Mouse (Mus musculus) limb, embryonic 15.5 days (tissue): ENCODE results near the gene Fastkd3. TPM values are rescaled to one million over a fixed set of nuclear protein-coding genes. Genes with fewer than 3 reads are reported as not detected.
"Not testable (repeated sequence)": the region's sequence is repeated elsewhere in the genome, so short reads cannot be mapped to it uniquely, and the experiment has no call there.

Experiments
- ATAC-seq: fragments of 200-750 bp; cut with Nextera tagmentation; 2 replicates; pipeline ENCODE4 v1.8.0; 2017; ENCODE audit warnings: low read depth, moderate TSS enrichment; ENCODE audit not compliant: insufficient number of reproducible peaks, low FRiP score, low TSS enrichment
- H3K27ac ChIP-seq: fragments of 300-500 bp; sonication (generic); 2 replicates; pipeline ENCODE4 v1.5.1; 2015; ENCODE audit warnings: moderate library complexity, mild to moderate bottlenecking, inconsistent platforms
- H3K27me3 ChIP-seq: fragments of 300-500 bp; sonication (generic); 2 replicates; pipeline ENCODE4 v1.6.1; 2015; ENCODE audit warnings: inconsistent platforms
- H3K36me3 ChIP-seq: fragments of 300-500 bp; sonication (generic); 2 replicates; pipeline ENCODE4 v1.6.1; 2015; ENCODE audit warnings: inconsistent platforms
- H3K4me1 ChIP-seq: fragments of 300-500 bp; sonication (generic); 2 replicates; pipeline ENCODE4 v1.6.1; 2015; ENCODE audit warnings: inconsistent platforms
- H3K4me2 ChIP-seq: fragments of 300-500 bp; sonication (generic); 2 replicates; pipeline ENCODE4 v1.6.1; 2015; ENCODE audit warnings: mild to moderate bottlenecking, inconsistent platforms
- H3K4me3 ChIP-seq: fragments of 300-500 bp; sonication (generic); 2 replicates; pipeline ENCODE4 v1.5.1; 2015; ENCODE audit warnings: mild to moderate bottlenecking, inconsistent platforms
- H3K9ac ChIP-seq: fragments of 300-500 bp; sonication (generic); 2 replicates; pipeline ENCODE4 v1.6.1; 2015; ENCODE audit warnings: inconsistent platforms
- H3K9me3 ChIP-seq: fragments of 300-500 bp; sonication (generic); 2 replicates; pipeline ENCODE4 v1.6.1; 2016; ENCODE audit warnings: inconsistent platforms
- WGBS: fragments of 180-500 bp; shearing (Covaris S2); methylation state at CpG from one replicate; pipeline ENCODE4 v1.1.7; 2015; 5-methylcytosine and 5-hydroxymethylcytosine counted together
- polyA plus RNA-seq: library from polyadenylated mRNA; unstranded; fragments of >200 nt; fragmentation: Nextera tagmentation; extraction: Ambion mirVana; gene quantifications from 2 replicates; pipeline ENCODE4 v1.2.1, GENCODE M21; 2015

The Fastkd3 gene
- polyA plus RNA-seq: 30.1 and 32.2 TPM in 2 replicates

- H3K27ac ChIP-seq: peak within 1 kb of the TSS; percentile 91
- peak within 1 kb of the TSS; percentile 61 for H3K4me2 ChIP-seq
- no peaks in the 10 kb centered on the region for H3K27me3 ChIP-seq
- H3K4me3 ChIP-seq: peak within 1 kb of the TSS; percentile 94
- peak; percentile 97 for ATAC-seq
- under 1% methylated on average over 81 of the region's 81 CpGs for WGBS
- H3K9ac ChIP-seq: peak within 1 kb of the TSS; percentile 85
- H3K4me1 ChIP-seq: peaks cover 20% of the 10 kb centered on the region; the same call in 1 of the 2 replicates
- peaks cover 49% of the 10 kb centered on the region for H3K36me3 ChIP-seq
- H3K9me3 ChIP-seq: no peaks in the 10 kb centered on the region
These were observed at the start of gene Fastkd3, which contains the start of gene Mtrr for GRCm38 (mm10) chr13:68581747-68582516. Fastkd3 (plus strand) TSS chr13:68582234. Mtrr (minus strand) TSS chr13:68582149.

- WGBS: 19% methylated on average over 6 of the region's 6 CpGs
These were observed 28.6 kb upstream of the Fastkd3 start for GRCm38 (mm10) chr13:68553391-68553790.

GRCm38 (mm10) chr13:68568110-68568509 lies 13.9 kb upstream of the Fastkd3 start:
- H3K27me3 ChIP-seq: no peaks in the 10 kb centered on the region

More at GRCm38 (mm10) chr13:68553391-68553790, 28.6 kb upstream of the Fastkd3 start:
- not testable (repeated sequence) for H3K4me3 ChIP-seq, H3K36me3 ChIP-seq, ATAC-seq, H3K9ac ChIP-seq, H3K27me3 ChIP-seq, H3K9me3 ChIP-seq, H3K27ac ChIP-seq, H3K4me1 ChIP-seq, H3K4me2 ChIP-seq

GRCm38 (mm10) chr13:68568548-68568947 lies 13.5 kb upstream of the Fastkd3 start:
- 92% methylated on average over 11 of the region's 11 CpGs for WGBS
- no peak for ATAC-seq

More at GRCm38 (mm10) chr13:68568110-68568509, 13.9 kb upstream of the Fastkd3 start:
- Histone ChIP-seq H3K36me3 (peaks cover 73% of the 10 kb centered on the region), H3K9ac (no peak overlapping the region), H3K9me3 (no peaks in the 10 kb centered on the region), H3K4me1 (peaks cover 6% of the 10 kb centered on the region; the same call in 1 of the 2 replicates), H3K4me2 (no peak overlapping the region), H3K4me3 (no peak overlapping the region), H3K27ac (no peak overlapping the region)
- WGBS: 92% methylated on average over 9 of the region's 9 CpGs
- ATAC-seq: no peak

GRCm38 (mm10) chr13:68569589-68570336 lies 12.3 kb upstream of the Fastkd3 start:
- H3K36me3 ChIP-seq: peaks cover 59% of the 10 kb centered on the region
- peaks cover 15% of the 10 kb centered on the region; the same call in 1 of the 2 replicates for H3K4me1 ChIP-seq
- H3K4me2 ChIP-seq: no peak overlapping the region
- H3K27me3 ChIP-seq: no peaks in the 10 kb centered on the region
- H3K4me3 ChIP-seq: no peak overlapping the region
- H3K27ac ChIP-seq: no peak overlapping the region
- no peaks in the 10 kb centered on the region for H3K9me3 ChIP-seq
- ATAC-seq: no peak
- WGBS: 49% methylated on average over 17 of the region's 17 CpGs
- H3K9ac ChIP-seq: no peak overlapping the region

More at GRCm38 (mm10) chr13:68568548-68568947, 13.5 kb upstream of the Fastkd3 start:
- Histone ChIP-seq H3K36me3 (peaks cover 69% of the 10 kb centered on the region), H3K27ac (no peak overlapping the region), H3K27me3 (no peaks in the 10 kb centered on the region), H3K4me2 (no peak overlapping the region), H3K9ac (no peak overlapping the region), H3K9me3 (no peaks in the 10 kb centered on the region), H3K4me1 (peaks cover 10% of the 10 kb centered on the region; the same call in 1 of the 2 replicates), H3K4me3 (no peak overlapping the region)

- whole genome bisulfite sequencing: 63% methylated on average over 19 of the region's 19 CpGs
- H3K9ac ChIP-seq: no peak overlapping the region
- no peaks in the 10 kb centered on the region for H3K9me3 ChIP-seq
- peak overlapping the region; percentile 76; the same call in 1 of the 2 replicates for H3K27ac ChIP-seq
- H3K4me1 ChIP-seq: peaks cover 15% of the 10 kb centered on the region; the same call in 1 of the 2 replicates
- peaks cover 55% of the 10 kb centered on the region for H3K36me3 ChIP-seq
- H3K27me3 ChIP-seq: no peaks in the 10 kb centered on the region
- ATAC-seq: no peak
- no peak overlapping the region for H3K4me2 ChIP-seq
- no peak overlapping the region for H3K4me3 ChIP-seq
These were observed 9.8 kb upstream of the Fastkd3 start for GRCm38 (mm10) chr13:68572247-68572646.

- H3K9me3 ChIP-seq: no peaks in the 10 kb centered on the region
- peaks cover 15% of the 10 kb centered on the region; the same call in 1 of the 2 replicates for H3K4me1 ChIP-seq
- peak; percentile 72 for ATAC-seq
- peaks cover 57% of the 10 kb centered on the region for H3K36me3 ChIP-seq
- H3K27ac ChIP-seq: peak overlapping the region; percentile 76
- 36% methylated on average over 10 of the region's 10 CpGs for WGBS
- no peak overlapping the region for H3K4me3 ChIP-seq
- no peak overlapping the region for H3K4me2 ChIP-seq
- H3K27me3 ChIP-seq: no peaks in the 10 kb centered on the region
- no peak overlapping the region for H3K9ac ChIP-seq
These were observed 8.8 kb upstream of the Fastkd3 start for GRCm38 (mm10) chr13:68572966-68573913.

GRCm38 (mm10) chr13:68574398-68574797 lies 7.6 kb upstream of the Fastkd3 start:
- no peak for ATAC-seq
- Histone ChIP-seq H3K27ac (no peak overlapping the region), H3K4me2 (no peak overlapping the region), H3K36me3 (peaks cover 53% of the 10 kb centered on the region), H3K4me3 (no peak overlapping the region), H3K9me3 (no peaks in the 10 kb centered on the region), H3K9ac (no peak overlapping the region), H3K27me3 (no peaks in the 10 kb centered on the region), H3K4me1 (peaks cover 15% of the 10 kb centered on the region; the same call in 1 of the 2 replicates)
- 75% methylated on average over 4 of the region's 4 CpGs for WGBS

- Histone ChIP-seq H3K36me3 (peaks cover 34% of the 10 kb centered on the region), H3K4me2 (no peak overlapping the region), H3K4me3 (no peak overlapping the region), H3K27me3 (no peaks in the 10 kb centered on the region), H3K9me3 (no peaks in the 10 kb centered on the region), H3K4me1 (peaks cover 21% of the 10 kb centered on the region), H3K9ac (no peak overlapping the region), H3K27ac (no peak overlapping the region)
- ATAC-seq: no peak
- WGBS: 82% methylated on average over 7 of the region's 7 CpGs
These were observed 4.1 kb upstream of the Fastkd3 start for GRCm38 (mm10) chr13:68577945-68578344.

- Histone ChIP-seq H3K9ac (peak overlapping the region; percentile 56), H3K4me1 (peaks cover 20% of the 10 kb centered on the region; the same call in 1 of the 2 replicates), H3K4me3 (peak overlapping the region; percentile 94), H3K36me3 (peaks cover 49% of the 10 kb centered on the region), H3K4me2 (peak overlapping the region; percentile 61), H3K27ac (peak overlapping the region; percentile 91), H3K9me3 (no peaks in the 10 kb centered on the region), H3K27me3 (no peaks in the 10 kb centered on the region)
- no peak for ATAC-seq
- 21% methylated on average over 14 of the region's 14 CpGs for WGBS
These were observed 821 bp upstream of the Fastkd3 start for GRCm38 (mm10) chr13:68581086-68581740.

GRCm38 (mm10) chr13:68582517-68582780 lies 415 bp downstream of the Fastkd3 start:
- peaks cover 20% of the 10 kb centered on the region; the same call in 1 of the 2 replicates for H3K4me1 ChIP-seq
- peaks cover 48% of the 10 kb centered on the region for H3K36me3 ChIP-seq
- no peaks in the 10 kb centered on the region for H3K9me3 ChIP-seq
- H3K27ac ChIP-seq: peak overlapping the region; percentile 91
- H3K4me2 ChIP-seq: peak overlapping the region; percentile 61
- H3K4me3 ChIP-seq: peak overlapping the region; percentile 94
- peak overlapping the region; percentile 85 for H3K9ac ChIP-seq
- ATAC-seq: no peak
- WGBS: 0% methylated on average over 11 of the region's 11 CpGs
- H3K27me3 ChIP-seq: no peaks in the 10 kb centered on the region
